Mouse (Mus musculus) heart, postnatal 14 days (tissue): ENCODE results near the gene Ola1. TPM values are rescaled to one million over a fixed set of nuclear protein-coding genes. Genes with fewer than 3 reads are reported as not detected.
A peak's percentile ranks its signal among the peaks of the same experiment; 100 is the strongest.

Experiments
- DNase-seq, 2 experiments: peaks; one replicate each; pipeline ENCODE4 v3.0.0; 2021 to 2022
- intact Hi-C: fragments of 180-260 bp; cut with DNase I; formaldehyde crosslinking; loops from one replicate; pipeline ENCODE4 v1.15.1; 2025
- total RNA-seq, 2 experiments: library from RNA; stranded (reverse); gene quantifications; 2 replicates each; pipeline ENCODE4 v1.2.3; 2021

The Ola1 gene
- total RNA-seq, 2 experiments from 2014 or later, result 48.0 to 50.7 TPM

DNA sequence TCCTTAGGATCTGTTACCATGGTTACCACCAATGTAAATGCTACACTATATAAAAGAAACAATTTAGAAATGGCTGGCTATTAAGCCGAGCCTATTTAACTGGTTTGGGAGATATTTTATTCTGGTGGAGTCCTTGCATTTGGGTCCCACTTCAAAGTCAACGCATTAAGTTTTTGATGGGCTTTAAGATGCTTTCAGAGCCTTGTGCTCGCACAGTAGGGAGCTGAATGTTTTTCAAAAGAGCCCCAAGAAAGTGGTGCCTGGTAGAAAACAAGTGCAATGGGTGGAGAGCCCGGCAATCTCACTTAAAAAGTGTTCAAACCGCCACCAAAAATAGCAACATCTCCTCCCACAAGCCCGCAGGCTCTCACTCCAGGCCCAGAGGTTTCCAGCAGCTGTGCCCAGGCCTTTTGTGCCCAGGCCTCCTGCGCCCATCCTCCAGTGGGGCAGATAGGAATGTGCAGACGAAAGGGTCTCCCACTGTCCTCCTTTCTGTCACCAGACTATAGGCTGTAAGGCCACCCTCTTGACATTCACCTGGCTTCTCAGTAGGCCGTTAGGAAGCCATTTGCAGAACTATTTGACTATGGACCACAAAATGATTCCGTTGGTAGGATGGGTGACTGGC, 148.2 kb downstream of the Ola1 start:
- no peak for DNase-seq
- intact Hi-C loops, result no loop called here

DNA sequence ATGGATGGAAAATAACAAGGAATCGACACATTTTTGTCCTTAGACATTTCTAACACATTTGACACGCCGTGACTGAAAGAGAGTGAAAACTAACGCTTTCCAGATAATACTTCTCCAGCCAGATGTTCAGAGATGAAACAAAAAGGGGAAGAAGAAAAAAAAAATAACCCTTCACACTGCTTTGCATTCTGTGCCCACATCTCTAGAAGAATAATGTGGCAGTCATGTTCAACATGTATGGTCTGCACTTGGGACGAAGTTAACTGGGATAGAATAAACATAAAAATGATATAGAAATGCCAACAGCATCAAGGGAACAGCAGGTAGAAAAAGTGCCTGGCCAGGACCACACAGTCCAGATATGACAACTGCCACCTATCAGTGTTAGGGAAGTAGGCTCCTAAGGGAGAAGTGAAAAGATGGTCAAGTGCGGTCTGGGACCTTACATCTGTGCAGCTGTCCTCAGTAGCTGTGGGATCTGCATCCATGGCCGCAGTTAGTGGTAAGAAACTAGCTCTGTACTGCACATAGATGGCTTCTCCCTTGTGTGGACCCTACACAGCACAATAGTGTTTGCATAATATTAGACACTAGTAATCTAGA, 149.4 kb downstream of the Ola1 start:
- no peak for DNase-seq
- intact Hi-C loops, result loop anchor here (5.0 to 10.0 kb wide), 2 partner anchors 337 to 415 kb away; no protein-coding TSS in a partner anchor

DNA sequence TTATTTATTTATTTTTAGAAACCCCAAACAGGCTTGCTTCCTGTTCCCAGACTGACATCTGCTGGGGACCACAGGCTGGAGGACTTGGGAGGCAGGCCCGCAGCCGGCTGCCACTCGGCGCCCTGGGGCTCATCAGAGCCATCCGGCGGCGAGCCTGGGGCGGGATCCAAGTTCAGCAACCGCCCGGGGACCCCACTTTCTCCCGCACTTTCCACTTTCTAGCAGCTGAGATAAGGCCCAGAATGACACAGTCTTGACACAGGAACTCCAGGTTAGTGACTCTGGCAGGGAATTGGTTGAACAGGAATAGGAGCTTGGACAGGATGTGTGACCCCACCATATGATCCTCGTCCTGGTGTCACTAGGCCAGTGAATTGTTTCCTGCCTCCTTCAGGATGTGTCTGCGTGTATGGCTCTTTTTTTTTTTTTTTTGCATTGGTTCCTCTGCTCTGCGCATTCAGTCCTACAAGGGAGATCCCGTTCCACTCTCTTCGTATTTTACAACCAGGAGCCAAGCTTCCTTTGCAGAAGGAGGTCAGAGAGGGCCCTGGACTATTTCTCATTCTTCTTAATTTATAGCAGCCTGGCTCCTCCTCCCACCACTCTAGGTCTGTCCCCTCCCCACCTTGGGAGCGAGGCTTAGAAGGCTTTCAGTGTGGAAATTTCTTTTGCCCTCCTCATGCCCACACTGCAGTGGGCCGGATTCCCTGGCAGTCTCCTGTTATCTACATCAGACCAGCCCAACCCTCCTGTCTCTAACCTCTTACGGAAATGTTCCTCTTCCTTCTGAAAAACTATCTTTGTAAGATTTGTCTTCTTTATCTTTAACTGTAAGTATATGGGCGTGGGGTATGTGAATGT, 152.2 kb downstream of the Ola1 start:
- intact Hi-C loops, result loop anchor here (5.0 to 10.0 kb wide), 2 partner anchors 334 to 412 kb away; no protein-coding TSS in a partner anchor
- peak; percentile 64 to 68 for DNase-seq

DNA sequence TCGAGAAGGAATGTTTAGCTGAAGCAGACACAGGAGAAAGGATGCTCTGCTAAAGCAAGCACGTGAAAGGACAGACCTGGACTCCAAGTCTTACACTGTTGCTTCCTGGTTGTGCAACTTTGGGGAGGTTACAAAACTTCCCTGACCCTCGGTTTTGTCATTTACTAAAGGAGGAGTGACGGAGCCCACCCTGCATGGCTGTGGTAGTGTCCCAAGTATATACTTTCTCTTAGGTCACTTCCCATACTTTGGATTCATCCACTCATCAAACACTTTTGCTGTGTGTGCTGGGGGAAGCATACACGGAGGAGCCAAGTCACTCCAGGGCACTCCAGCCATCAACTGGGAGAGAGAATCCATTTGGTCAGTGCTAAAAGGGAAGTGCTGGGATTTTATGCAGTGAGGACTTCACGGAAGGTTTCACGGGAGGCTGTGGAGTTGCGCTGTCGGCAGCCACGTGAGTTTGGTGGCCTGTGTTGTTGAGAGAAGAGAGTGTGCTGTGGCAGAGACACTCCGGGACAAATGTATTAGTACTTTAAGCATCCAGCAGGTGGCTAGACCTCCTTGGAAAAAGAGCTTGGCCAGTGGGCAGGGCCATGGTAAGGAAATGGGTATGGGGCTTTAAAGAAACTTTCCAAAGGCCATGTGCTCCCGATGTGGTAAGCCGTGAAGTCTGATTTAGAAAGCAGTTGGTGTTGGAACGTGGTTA, 154.7 kb downstream of the Ola1 start:
- intact Hi-C loops, result loop anchor here (5.0 to 10.0 kb wide), 2 partner anchors 409 to 547 kb away; no protein-coding TSS in a partner anchor
- no peak for DNase-seq

DNA sequence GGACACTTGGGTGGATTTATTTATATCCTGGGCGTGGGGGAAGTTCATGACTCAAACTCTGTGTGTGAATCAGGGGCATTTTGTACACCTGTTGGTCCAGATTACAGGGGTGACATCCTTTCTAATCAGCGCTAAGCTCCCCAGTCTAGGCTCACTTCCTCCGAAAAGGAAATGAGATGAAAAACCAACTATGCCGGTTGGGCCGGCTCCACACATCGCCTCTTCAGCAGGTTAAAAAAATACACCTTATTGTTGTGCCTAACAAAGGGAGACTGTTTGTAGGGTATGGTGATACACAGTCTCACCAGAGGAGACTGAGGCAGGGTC, 158.5 kb downstream of the Ola1 start:
- intact Hi-C loops, result loop anchor here (2.0 to 10.0 kb wide), 3 partner anchors 81 to 543 kb away; no protein-coding TSS in a partner anchor

DNA sequence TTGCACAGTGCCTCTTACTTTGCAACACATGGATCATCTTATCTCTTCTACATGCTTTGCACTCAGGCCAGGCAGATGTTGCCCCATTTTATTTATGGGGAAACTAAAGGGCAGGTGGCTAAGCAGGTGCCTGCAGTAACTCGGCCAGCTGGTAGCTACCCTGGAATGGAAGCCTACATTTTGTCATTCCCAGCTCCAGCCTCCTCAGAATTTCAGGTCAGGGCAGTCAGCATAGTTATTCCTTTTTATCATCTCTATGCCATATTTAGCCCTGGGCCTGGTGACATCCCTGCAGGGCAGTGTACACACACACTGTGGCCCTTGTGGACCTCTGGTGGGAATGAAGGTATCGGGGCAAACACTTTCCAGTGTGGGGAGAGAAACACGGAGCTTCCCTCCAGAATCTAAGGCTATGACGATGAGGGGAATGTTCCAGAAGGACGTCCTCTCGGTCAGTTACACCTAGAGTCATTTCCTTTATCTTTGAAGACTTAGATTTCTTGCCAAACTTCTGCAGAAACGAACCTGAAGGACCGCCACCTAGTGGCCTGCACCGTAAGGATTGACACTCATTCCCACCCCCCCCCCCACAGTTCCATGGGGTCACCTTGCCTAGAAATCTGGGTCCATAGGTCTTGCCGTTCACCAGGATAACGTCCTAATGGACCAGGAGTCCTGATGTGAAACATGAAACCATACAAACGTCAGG, 159.0 kb downstream of the Ola1 start:
- DNase-seq, result peak; percentile 57 to 61
- intact Hi-C loops, result loop anchor here (2.0 to 10.0 kb wide), 3 partner anchors 81 to 542 kb away; no protein-coding TSS in a partner anchor

More for the DNA sequence above, 158.5 kb downstream of the Ola1 start:
- DNase-seq, result no peak

DNA sequence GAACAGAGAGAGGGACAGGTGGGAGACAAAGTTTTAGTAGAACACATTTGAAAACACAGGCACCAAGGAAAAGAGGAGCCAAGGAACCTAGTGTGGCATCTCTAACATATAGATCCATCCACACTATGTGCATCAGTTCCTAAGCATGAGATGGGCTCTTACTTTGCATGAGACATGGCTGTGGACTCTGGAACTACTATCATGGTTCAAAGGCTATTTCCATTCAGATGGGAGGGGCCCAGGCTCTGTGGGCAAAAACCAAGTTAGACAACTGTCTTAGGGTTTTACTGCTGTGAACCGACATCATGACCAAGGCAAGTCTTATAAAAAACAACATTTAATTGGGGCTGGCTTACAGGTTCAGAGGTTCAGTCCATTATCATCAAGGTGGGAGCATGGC, 160.4 kb downstream of the Ola1 start:
- no peak for DNase-seq
- intact Hi-C loops, result no loop called here

DNA sequence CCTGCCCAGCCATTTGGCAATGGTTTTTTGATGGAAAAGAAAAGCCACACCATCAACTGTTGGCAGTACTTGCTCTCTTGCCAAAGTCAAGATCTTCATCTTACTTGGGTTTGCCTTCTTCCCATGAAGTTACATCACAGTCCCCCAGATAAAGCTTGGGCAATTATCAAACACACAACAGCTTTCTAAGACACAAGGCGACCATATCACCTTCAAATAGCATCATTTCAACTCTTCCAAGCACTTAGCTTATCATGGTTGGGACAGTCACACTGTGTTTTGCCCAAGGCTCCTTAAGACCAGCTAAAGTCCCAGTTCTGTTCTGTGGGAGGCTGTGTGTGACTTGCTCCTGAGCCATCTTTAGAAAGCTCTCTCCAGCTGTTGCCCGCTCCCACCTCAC, 161.1 kb downstream of the Ola1 start:
- intact Hi-C loops, result no loop called here
- DNase-seq, result no peak

DNA sequence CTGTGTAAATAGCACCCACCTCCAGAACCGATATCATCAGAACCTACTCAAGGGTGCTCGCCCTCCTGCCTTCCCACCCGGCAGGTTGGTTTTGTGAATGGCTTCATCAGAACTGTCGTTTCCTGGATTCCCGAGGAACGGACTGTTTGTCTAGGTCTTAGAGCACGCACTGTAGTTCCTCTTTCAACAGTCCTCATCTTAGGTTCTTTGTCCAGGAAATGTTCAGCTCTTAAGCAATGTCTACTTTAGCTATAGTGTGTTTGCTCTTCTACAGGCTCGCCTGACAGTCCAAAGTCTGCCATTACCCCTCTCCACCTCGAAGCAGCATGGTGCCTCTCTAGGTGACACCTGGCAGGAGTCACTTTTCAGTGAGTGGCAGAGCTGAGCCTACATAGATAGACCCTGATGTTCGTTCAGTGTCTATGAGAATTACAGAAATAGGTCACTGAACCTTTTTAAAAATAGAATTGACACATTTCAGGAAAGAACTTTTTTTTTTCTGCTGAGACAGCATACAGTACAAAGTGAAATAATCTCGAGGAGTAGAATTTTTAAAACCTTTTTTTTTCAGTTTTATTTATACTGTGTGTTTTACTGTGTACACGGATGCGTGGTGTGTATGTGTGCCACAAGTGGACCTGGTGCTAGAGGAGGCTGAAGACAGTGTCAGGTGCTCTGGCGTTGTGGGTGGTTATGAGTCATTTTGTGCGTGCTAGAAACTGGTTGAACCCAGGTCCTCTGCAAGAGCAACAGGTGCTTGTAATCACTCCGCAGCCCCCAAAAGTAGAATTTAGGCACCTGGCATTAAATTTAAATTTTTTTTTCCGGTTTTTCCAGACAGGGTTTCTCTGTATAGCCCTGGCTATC, 162.4 kb downstream of the Ola1 start:
- DNase-seq, result no peak
- intact Hi-C loops, result no loop called here

DNA sequence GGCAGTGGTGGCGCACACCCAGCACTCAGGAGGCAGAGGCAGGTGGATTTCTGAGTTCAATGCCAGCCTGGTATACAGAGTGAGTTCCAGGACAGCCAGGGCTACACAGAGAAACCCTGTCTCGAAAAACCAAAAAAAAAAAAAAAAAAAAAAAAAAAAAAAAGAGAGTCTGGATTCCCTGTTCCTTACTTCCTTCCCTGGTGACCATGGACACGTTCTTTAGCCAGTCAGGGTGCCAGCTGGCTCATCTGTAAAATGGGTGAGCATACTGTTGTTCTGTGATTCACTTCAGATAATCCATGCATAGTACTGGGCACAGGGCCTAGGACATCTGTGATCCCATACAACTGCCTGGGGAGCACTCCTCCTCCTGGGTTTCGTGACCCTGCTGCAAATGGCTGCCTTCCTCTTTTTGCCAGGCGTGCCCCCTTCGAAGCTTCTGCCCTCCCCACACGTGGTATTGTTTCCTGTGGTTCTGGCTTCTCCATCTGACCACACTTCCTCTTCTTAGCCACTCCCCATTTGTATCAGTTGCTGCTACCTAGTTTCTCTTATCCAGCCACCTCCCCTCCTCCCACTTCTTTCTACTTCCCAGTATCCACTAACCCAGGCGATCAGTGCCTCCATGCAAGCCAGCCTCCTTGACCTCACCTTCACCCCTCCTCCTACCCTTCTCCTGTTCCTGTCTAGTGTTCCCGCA, 164.8 kb downstream of the Ola1 start:
- intact Hi-C loops, result no loop called here
- no peak for DNase-seq

DNA sequence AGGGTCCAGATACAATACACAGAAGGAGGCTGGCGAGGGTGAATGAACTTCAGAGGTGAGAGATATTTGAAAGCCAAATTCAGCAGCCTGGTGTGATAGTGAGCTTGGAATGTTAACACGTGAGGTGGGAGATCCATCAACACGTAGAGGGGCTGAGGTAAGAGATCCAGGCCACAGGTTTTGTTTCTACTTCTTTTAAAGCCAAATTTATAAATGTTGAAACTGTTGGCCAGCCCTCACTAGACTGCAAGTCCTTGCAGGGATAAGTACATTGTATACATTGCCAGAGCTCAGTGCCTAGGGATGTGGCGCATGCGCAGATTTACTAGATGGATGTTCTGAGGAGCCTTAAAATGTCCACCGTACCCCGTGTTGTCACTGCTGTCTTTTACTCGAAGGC, 168.3 kb downstream of the Ola1 start:
- no peak for DNase-seq
- intact Hi-C loops, result no loop called here

DNA sequence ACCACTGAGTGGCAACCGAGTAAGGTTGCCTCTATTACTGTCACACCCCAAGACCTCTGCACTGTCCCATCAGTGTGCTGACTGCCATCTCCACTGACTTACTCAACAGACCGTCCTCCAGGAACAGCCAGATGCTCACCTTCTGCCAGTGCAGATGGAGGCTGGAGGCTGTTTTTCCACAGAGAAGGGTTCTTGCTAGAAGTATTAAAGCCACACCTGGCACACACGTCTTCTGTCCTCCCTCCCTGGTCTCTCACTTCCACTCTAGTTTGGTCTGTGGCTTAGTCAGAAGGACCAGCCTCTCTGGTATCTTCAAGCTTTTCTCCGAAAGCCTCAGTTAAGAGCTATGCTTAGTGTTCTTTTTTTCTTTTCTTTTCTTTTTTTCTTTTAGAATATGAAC, 168.7 kb downstream of the Ola1 start:
- DNase-seq, result no peak
- intact Hi-C loops, result loop anchor here (2.0 kb wide), 1 partner anchor 69 kb away; the partner anchor contains the start of gene Sp3

DNA sequence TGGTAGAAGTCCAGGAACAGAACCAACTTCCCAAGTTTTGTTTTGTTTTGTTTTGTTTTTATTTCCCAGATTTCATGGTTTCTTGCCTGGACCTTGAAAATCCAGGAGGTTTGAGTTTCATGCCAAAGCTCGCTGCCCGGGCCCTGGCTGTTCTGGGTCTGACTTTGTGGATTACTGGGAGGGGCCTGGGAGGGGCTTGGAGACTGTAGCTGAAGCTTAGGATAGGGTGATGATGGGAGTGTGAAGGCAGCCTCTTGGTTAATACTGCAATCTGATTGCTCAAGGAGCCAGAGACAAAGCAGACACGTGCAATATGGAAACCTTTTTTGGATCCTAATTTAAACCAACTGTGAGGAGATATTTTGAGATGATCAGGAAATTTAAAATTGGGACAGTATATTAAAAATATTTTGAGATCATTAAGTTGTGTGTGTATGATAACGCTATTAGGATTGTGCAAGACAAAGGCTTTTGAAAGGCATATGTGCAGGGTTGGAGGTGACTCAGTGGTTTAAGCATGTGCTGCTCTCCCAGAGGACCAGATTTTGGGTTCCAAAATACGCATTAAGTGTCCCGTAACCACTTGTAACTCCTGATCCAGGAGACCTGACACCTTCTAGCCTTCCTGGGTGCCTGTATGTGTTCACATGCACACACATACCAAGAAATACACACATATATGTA, 169.6 kb downstream of the Ola1 start:
- peak in 1 of 2 experiments; percentile 37 for DNase-seq
- intact Hi-C loops, result loop anchor here (2.0 kb wide), 1 partner anchor 68 kb away; the partner anchor contains the start of gene Sp3

DNA sequence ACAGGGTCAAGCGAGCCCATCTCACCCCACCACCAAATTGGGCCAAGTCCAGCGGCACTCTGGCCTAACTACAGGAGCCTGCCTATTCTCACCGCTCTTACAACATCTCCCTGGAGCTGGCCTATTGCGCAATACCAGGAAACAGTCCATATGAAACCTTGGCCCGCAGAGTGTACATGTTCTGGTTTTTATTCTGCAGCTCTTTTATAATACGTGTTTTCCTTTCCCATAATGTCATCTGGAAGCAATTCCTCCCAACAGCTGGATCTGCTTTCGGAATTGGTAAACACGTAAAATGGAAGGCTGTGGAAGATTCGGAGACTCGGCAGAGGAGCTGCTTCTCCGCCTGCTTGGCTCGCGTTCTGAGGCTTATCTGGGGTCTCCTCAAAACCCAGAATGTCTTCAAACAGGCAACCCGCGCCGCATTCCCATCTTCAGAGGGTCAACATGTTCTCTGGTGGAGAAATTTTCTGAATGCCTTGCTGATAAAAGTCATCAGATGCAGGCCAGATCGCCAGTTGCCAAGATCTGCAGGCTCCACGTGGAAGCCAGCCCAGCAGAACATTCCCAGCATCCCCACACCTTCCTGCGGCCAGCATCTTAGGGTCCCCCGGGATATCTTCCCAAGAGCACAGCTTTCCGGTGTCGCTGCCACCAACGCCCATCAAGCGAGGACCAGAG, 171.5 kb downstream of the Ola1 start:
- peak; percentile 72 to 77 for DNase-seq
- intact Hi-C loops, result no loop called here

DNA sequence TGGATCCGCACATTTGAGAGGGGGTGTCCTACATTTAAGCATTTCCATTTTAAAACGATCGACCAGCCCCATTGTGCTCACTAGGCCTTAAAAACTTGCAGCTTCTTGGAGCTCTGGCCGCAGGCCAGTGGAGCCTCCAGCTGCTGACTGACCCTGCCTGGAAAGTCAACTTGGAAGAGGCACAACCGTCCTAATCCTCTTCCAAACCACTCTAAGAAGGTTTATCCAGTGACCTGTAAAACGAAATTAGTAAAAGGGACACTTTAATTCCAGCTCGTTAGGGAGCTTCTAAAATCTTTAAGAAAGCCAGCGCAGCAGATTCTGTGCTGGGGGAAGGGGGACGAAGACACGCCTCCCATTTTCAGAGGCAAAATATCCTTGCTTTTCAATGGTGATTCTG, 172.1 kb downstream of the Ola1 start:
- intact Hi-C loops, result no loop called here
- DNase-seq, result peak; percentile 74 to 76

DNA sequence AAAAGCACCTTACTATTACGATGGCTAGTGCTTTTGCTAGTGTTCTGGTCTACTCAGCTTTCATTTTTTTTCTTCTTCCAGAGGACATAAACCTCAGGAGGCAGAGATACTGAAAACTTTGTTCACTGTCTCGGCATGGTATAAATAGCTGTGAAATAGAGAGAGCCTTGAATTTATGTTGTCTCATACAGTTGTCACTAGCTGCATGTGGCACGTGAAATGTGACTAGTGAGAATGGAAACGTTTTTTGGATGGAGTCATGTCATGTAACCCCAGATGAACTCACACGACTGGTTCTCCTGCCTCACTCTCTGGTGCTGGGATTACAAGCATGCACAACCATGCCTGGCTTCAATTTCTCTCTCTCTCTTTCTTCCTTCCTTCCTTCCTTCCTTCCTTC, 173.2 kb downstream of the Ola1 start:
- intact Hi-C loops, result loop anchor here (2.0 kb wide), 1 partner anchor 41 kb away; no protein-coding TSS in a partner anchor
- DNase-seq, result no peak
